In genomic region chr2:35446300-35446699, GRCm38 (mm10) we compare ENCODE assay signal across 11 mouse cellular contexts. TPM values are rescaled to one million over a fixed set of nuclear protein-coding genes. Genes with fewer than 3 reads are reported as not detected.
DNase-seq lines count a peak whose midpoint lies in the region; ATAC-seq and TF ChIP-seq lines count a peak whose summit lies in the region.
"Had no signal": no experiment of that assay in that cellular context is flagged by ENCODE, and none has a peak within 500 bp of the region (broad histone marks: within the 10 kb centered on the region; RNA-seq: fewer than 3 reads in every experiment).

No protein-coding gene starts in this region.

- H3K36me3 ChIP-seq in kidney, embryonic 15.5 days = no peaks in the 10 kb centered on the region
- H3K36me3 ChIP-seq in ES-Bruce4 (ENCODE audit: control insufficient read depth, insufficient read depth, low read length, poor library complexity, severe bottlenecking) = no peaks in the 10 kb centered on the region
- H3K36me3 ChIP-seq in limb, embryonic 13.5 days = no peaks in the 10 kb centered on the region
- H3K36me3 ChIP-seq: midbrain, embryonic 12.5 days had no signal

- H3K4me1 ChIP-seq in kidney, embryonic 15.5 days = peaks cover 85% of the 10 kb centered on the region
- H3K4me1 ChIP-seq in ES-Bruce4 (ENCODE audit: control insufficient read depth, insufficient read depth, low read length) = peaks cover 3% of the 10 kb centered on the region
- peaks cover 79% of the 10 kb centered on the region for H3K4me1 ChIP-seq in limb, embryonic 13.5 days

- no peak for ATAC-seq in CD4-positive, CD25-positive, alpha-beta regulatory T cell, adult 4 months
- ATAC-seq in kidney, embryonic 15.5 days (replicated peaks; ENCODE audit: low FRiP score) = no peak
- ATAC-seq in limb, embryonic 13.5 days (ENCODE audit: low FRiP score, low read depth) = no peak

- H3K27me3 ChIP-seq in kidney, embryonic 15.5 days = no peaks in the 10 kb centered on the region
- H3K27me3 ChIP-seq in ES-Bruce4 (ENCODE audit: control insufficient read depth, insufficient read depth, low read length, poor library complexity, severe bottlenecking) = no peaks in the 10 kb centered on the region
- H3K27me3 ChIP-seq in limb, embryonic 13.5 days = peaks cover 11% of the 10 kb centered on the region
- H3K27me3 ChIP-seq: midbrain, embryonic 12.5 days had no signal

- WGBS in kidney, embryonic 15.5 days = 81% methylated on average over 5 of the region's 5 CpGs
- WGBS in limb, embryonic 13.5 days = 73% methylated on average over 5 of the region's 5 CpGs

- TF ChIP-seq EP300 in ES-Bruce4 (IDR thresholded peaks at IDR 0.05; ENCODE audit: insufficient read depth, low read depth, low read length) = no peak

- no peak overlapping the region for H3K4me3 ChIP-seq in kidney, embryonic 15.5 days (replicated peaks)
- H3K4me3 ChIP-seq in ES-Bruce4 (ENCODE audit: low read depth, low read length) = peak overlapping the region; percentile 57
- H3K4me3 ChIP-seq in limb, embryonic 13.5 days = no peak overlapping the region
- H3K4me3 ChIP-seq: layer of hippocampus, adult 2 months; midbrain, embryonic 12.5 days had no signal

- TF ChIP-seq CTCF in ES-Bruce4 (IDR thresholded peaks at IDR 0.05; ENCODE audit: low read depth, low read length) = no peak

- H3K4me2 ChIP-seq in kidney, embryonic 15.5 days = no peak overlapping the region
- no peak overlapping the region for H3K4me2 ChIP-seq in limb, embryonic 13.5 days (replicated peaks)
- H3K4me2 ChIP-seq: midbrain, embryonic 12.5 days had no signal

- TF ChIP-seq POLR2A in ES-Bruce4 (IDR thresholded peaks at IDR 0.05; ENCODE audit: insufficient read depth, low read length) = peak; percentile 20

- DNase-seq in CD4-positive, CD25-positive, alpha-beta regulatory T cell, adult 2 months (ENCODE audit: low read depth, low spot score) = peak; percentile 26
- no peak for DNase-seq in kidney, postnatal 14 days
- no peak for DNase-seq in cerebellum, adult 8-10 months
- no peak for DNase-seq in cerebellum, adult 18-20 months
- DNase-seq: cerebellum, adult 11 months had no signal

- H3K9me3 ChIP-seq in kidney, embryonic 15.5 days (replicated peaks) = no peaks in the 10 kb centered on the region
- H3K9me3 ChIP-seq in ES-Bruce4 (replicated peaks; ENCODE audit: control insufficient read depth, insufficient read depth, low read length, poor library complexity, severe bottlenecking) = no peaks in the 10 kb centered on the region
- H3K9me3 ChIP-seq in limb, embryonic 13.5 days = no peaks in the 10 kb centered on the region
- H3K9me3 ChIP-seq: midbrain, embryonic 12.5 days had no signal

- peak overlapping the region; percentile 79 for H3K27ac ChIP-seq in kidney, embryonic 15.5 days
- H3K27ac ChIP-seq in ES-Bruce4 (ENCODE audit: insufficient read depth, low read length) = peak overlapping the region; percentile 55
- H3K27ac ChIP-seq in limb, embryonic 13.5 days = peak overlapping the region; percentile 8; the same call in 1 of the 2 replicates
- H3K27ac ChIP-seq: layer of hippocampus, adult 2 months; midbrain, embryonic 12.5 days had no signal

- H3K9ac ChIP-seq in kidney, embryonic 15.5 days = no peak overlapping the region
- peak overlapping the region; percentile 29; the same call in 1 of the 2 replicates for H3K9ac ChIP-seq in ES-Bruce4 (ENCODE audit: low read depth, poor library complexity, severe bottlenecking)
- no peak overlapping the region for H3K9ac ChIP-seq in limb, embryonic 13.5 days
- H3K9ac ChIP-seq: midbrain, embryonic 12.5 days had no signal

RNA-seq across cellular contexts. Expression of gene Ggta1, which starts 16.7 kb away (rescaled TPM):
- polyA plus RNA-seq in CD4-positive, CD25-positive, alpha-beta regulatory T cell, adult 4 months (2017; shearing (Covaris generic)) = 10 to 100 TPM; 19.3 to 28.4 TPM
- 20.5 and 22.3 TPM in 2 replicates for polyA plus RNA-seq in kidney, embryonic 15.5 days (2015; fragmentation: Nextera tagmentation; extraction: Ambion mirVana)
- polyA plus RNA-seq in ES-Bruce4 (2011; ENCODE audit: insufficient read depth, insufficient read length, low read depth, missing spikeins) = 45.2 and 52.5 TPM in 2 replicates
- 18.3 and 19.6 TPM in 2 replicates for polyA plus RNA-seq in limb, embryonic 13.5 days (2015; fragmentation: Nextera tagmentation; extraction: Ambion mirVana)

RNA-seq across cellular contexts. Expression of gene 4930402F06Rik, which starts 49.3 kb away (rescaled TPM):
- polyA plus RNA-seq in CD4-positive, CD25-positive, alpha-beta regulatory T cell, adult 4 months (2017; shearing (Covaris generic)) = not detected
- not detected in 2 replicates for polyA plus RNA-seq in kidney, embryonic 15.5 days (2015; fragmentation: Nextera tagmentation; extraction: Ambion mirVana)
- not detected in 2 replicates for polyA plus RNA-seq in ES-Bruce4 (2011; ENCODE audit: insufficient read depth, insufficient read length, low read depth, missing spikeins)
- not detected in 2 replicates for polyA plus RNA-seq in limb, embryonic 13.5 days (2015; fragmentation: Nextera tagmentation; extraction: Ambion mirVana)
- polyA plus RNA-seq: midbrain, embryonic 12.5 days had no signal

Comparison
In these comparisons a context has a peak if more than half of its experiments do, and no peak if none do; other contexts are left out.
1. H3K27ac ChIP-seq: peak in every context shown above with its lines; median percentile 79 in kidney, embryonic 15.5 days; 55 in ES-Bruce4; 8 in limb, embryonic 13.5 days.